Mouse (Mus musculus): ENCODE measurements around the gene Tstd1.

DNA sequence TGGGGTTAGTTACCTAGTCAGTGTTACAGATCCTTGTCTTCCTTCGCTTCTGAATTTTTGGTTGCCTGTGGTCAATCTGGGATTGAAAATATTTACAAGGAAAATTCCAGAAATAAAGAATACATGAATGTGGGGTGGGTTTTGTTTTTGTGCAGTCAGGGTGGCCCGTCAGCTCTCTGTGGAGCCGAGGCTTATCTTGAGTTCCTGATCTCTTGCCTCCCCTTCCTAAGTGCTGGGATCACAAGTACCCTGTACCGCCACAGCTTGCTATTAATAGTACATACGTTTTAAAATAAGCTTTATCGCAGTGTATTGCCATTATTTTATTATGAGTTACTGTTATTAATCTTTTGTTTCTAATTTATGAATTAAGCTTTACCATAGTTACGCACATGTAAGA, 28.2 kb downstream of the Tstd1 start:
- TF ChIP-seq POLR2A (IDR thresholded peaks at IDR 0.05; ENCODE audit: low read depth, low read length) (no peak), CTCF (conservative IDR thresholded peaks at IDR 0.05; ENCODE audit: insufficient read depth, insufficient read length, low read depth, low read length) (no peak)

Data from kidney, adult 2 months (tissue).